Mouse (Mus musculus) CH12.LX (cell line): ENCODE results near the gene Slc7a8. TPM values are rescaled to one million over a fixed set of nuclear protein-coding genes. Genes with fewer than 3 reads are reported as not detected.

Source experiments
- DNase-seq: peaks from one replicate; pipeline ENCODE4 v3.0.0-alpha.2; 2013; ENCODE audit errors: extremely low read depth
- H3K27ac ChIP-seq: 2 replicates; pipeline ENCODE4 v1.5.1; 2012; ENCODE audit warnings: low read depth, mild to moderate bottlenecking, control low read depth, moderate library complexity; ENCODE audit not compliant: insufficient read depth
- H3K27me3 ChIP-seq: replicated peaks from 2 replicates; pipeline ENCODE3; 2012; ENCODE audit warnings: inconsistent platforms
- H3K36me3 ChIP-seq, 2 experiments: replicated peaks in 1 of 2; 2 replicates each; pipeline versions ENCODE3 to v1.6.1; 2012; ENCODE audit warnings: inconsistent platforms in 1 of 2, low read length in 1 of 2, mild to moderate bottlenecking in 1 of 2, mixed read lengths in 1 of 2, moderate library complexity in 1 of 2; ENCODE audit not compliant: control insufficient read depth in 1 of 2, insufficient read depth in 1 of 2
- H3K4me1 ChIP-seq, 2 experiments: 2 replicates each; pipeline ENCODE4 v1.6.1; 2012; ENCODE audit warnings: inconsistent platforms in 1 of 2, moderate library complexity in 1 of 2; ENCODE audit not compliant: insufficient read depth in 2 of 2, control insufficient read depth in 1 of 2
- H3K4me2 ChIP-seq: 2 replicates; pipeline ENCODE4 v1.6.1; 2012; ENCODE audit warnings: low read depth, mild to moderate bottlenecking, control low read depth; ENCODE audit not compliant: poor library complexity, insufficient read depth, severe bottlenecking
- H3K4me3 ChIP-seq, 3 experiments: fragments of 150-350 bp in 1 of 3; sonication (generic) in 1 of 3; replicated peaks in 1 of 3; 2 replicates each; pipeline versions ENCODE3 to v1.5.1; 2011 to 2012; ENCODE audit warnings: low read depth in 2 of 3, low read length in 2 of 3, mild to moderate bottlenecking in 2 of 3, moderate library complexity in 2 of 3, control low read depth in 1 of 3, improper control_type of control experiment in 1 of 3, inconsistent platforms in 1 of 3, mixed read lengths in 1 of 3; ENCODE audit not compliant: poor library complexity in 1 of 3
- H3K79me2 ChIP-seq: replicated peaks from 2 replicates; pipeline ENCODE4 v1.6.1; 2012; ENCODE audit warnings: mild to moderate bottlenecking, moderate library complexity; ENCODE audit not compliant: control insufficient read depth, poor library complexity, insufficient read depth, severe bottlenecking; ENCODE audit errors: extremely low read depth
- H3K9ac ChIP-seq: 2 replicates; pipeline ENCODE4 v1.6.1; 2012; ENCODE audit warnings: low read depth, mild to moderate bottlenecking, control low read depth, moderate library complexity; ENCODE audit not compliant: insufficient read depth
- H3K9me3 ChIP-seq: replicated peaks from 2 replicates; pipeline ENCODE3; 2012; ENCODE audit warnings: low read length, inconsistent platforms, mixed read lengths
- CHD1 ChIP-seq: IDR thresholded peaks from 2 replicates; pipeline ENCODE4 v1.6.1; 2012; ENCODE audit warnings: low read depth, low read length, improper control_type of control experiment, inconsistent platforms
- E2F4 ChIP-seq: IDR thresholded peaks from 2 replicates; pipeline ENCODE4 v1.6.1; 2011; ENCODE audit warnings: low read depth, low read length, improper control_type of control experiment; ENCODE audit not compliant: insufficient replicate concordance
- ELF1 ChIP-seq: IDR thresholded peaks from 2 replicates; pipeline ENCODE4 v1.6.1; 2014; ENCODE audit warnings: low read depth, mild to moderate bottlenecking, inconsistent platforms, low read length, improper control_type of control experiment
- EP300 ChIP-seq: IDR thresholded peaks from 2 replicates; pipeline ENCODE4 v1.6.1; 2011; ENCODE audit warnings: low read length, improper control_type of control experiment
- ETS1 ChIP-seq: conservative IDR thresholded peaks from 2 replicates; pipeline ENCODE4 v1.6.1; 2012; ENCODE audit warnings: low read depth, mild to moderate bottlenecking, inconsistent platforms, low read length, improper control_type of control experiment, moderate library complexity
- GABPA ChIP-seq: IDR thresholded peaks from 2 replicates; pipeline ENCODE4 v1.6.1; 2012; ENCODE audit warnings: low read depth, low read length, improper control_type of control experiment, inconsistent platforms; ENCODE audit not compliant: insufficient replicate concordance
- HCFC1 ChIP-seq: IDR thresholded peaks from 2 replicates; pipeline ENCODE4 v1.6.1; 2012; ENCODE audit warnings: low read depth, mild to moderate bottlenecking, inconsistent platforms, low read length, improper control_type of control experiment
- MAFK ChIP-seq: IDR thresholded peaks from 2 replicates; pipeline ENCODE4 v1.6.1; 2011; ENCODE audit warnings: low read length, improper control_type of control experiment; ENCODE audit not compliant: insufficient replicate concordance
- MAX ChIP-seq: IDR thresholded peaks from 2 replicates; pipeline ENCODE4 v1.6.1; 2011; ENCODE audit warnings: low read length, improper control_type of control experiment
- MXI1 ChIP-seq: IDR thresholded peaks from 2 replicates; pipeline ENCODE4 v1.6.1; 2011; ENCODE audit warnings: mild to moderate bottlenecking, low read depth, low read length, improper control_type of control experiment
- NELFE ChIP-seq: IDR thresholded peaks from 2 replicates; pipeline ENCODE4 v1.6.1; 2011; ENCODE audit warnings: low read depth, low read length, improper control_type of control experiment
- NRF1 ChIP-seq: IDR thresholded peaks from 2 replicates; pipeline ENCODE4 v1.6.1; 2014; ENCODE audit warnings: low read depth, mild to moderate bottlenecking, inconsistent platforms, low read length, improper control_type of control experiment, moderate library complexity
- PAX5 ChIP-seq: IDR thresholded peaks from 2 replicates; pipeline ENCODE4 v1.6.1; 2012; ENCODE audit warnings: low read length, inconsistent platforms, mixed read lengths
- POLR2A ChIP-seq: IDR thresholded peaks from 2 replicates; pipeline ENCODE4 v1.6.1; 2011; ENCODE audit warnings: low read depth, mild to moderate bottlenecking, improper control_type of control experiment, low read length
- POLR2AphosphoS2 ChIP-seq: IDR thresholded peaks from 2 replicates; pipeline ENCODE4 v1.6.1; 2011; ENCODE audit warnings: low read depth, low read length, improper control_type of control experiment
- SMC3 ChIP-seq: IDR thresholded peaks from 2 replicates; pipeline ENCODE4 v1.6.1; 2011; ENCODE audit warnings: low read depth, low read length, improper control_type of control experiment
- TBP ChIP-seq: conservative IDR thresholded peaks from 2 replicates; pipeline ENCODE4 v1.6.1; 2011; ENCODE audit warnings: low read depth, low read length, improper control_type of control experiment
- TCF12 ChIP-seq: IDR thresholded peaks from 2 replicates; pipeline ENCODE4 v1.6.1; 2014; ENCODE audit warnings: low read depth, mild to moderate bottlenecking, inconsistent platforms, low read length, improper control_type of control experiment
- USF1 ChIP-seq: IDR thresholded peaks from 2 replicates; pipeline ENCODE4 v1.6.1; 2014; ENCODE audit warnings: low read depth, mild to moderate bottlenecking, inconsistent platforms, low read length, improper control_type of control experiment
- USF2 ChIP-seq: conservative IDR thresholded peaks from 2 replicates; pipeline ENCODE4 v1.6.1; 2011; ENCODE audit warnings: low read depth, low read length, improper control_type of control experiment
- ZC3H11A ChIP-seq: IDR thresholded peaks from 2 replicates; pipeline ENCODE4 v1.6.1; 2012; ENCODE audit warnings: low read depth, mild to moderate bottlenecking, inconsistent platforms, low read length, improper control_type of control experiment
- ZKSCAN1 ChIP-seq: IDR thresholded peaks from 2 replicates; pipeline ENCODE4 v1.6.1; 2012; ENCODE audit warnings: low read depth, inconsistent platforms, low read length, improper control_type of control experiment, borderline replicate concordance
- ZNF384 ChIP-seq: IDR thresholded peaks from 2 replicates; pipeline ENCODE4 v1.6.1; 2012; ENCODE audit warnings: low read depth, low read length, improper control_type of control experiment, inconsistent platforms
- dilution Hi-C: fragments of 300-500 bp; cut with MboI; formaldehyde crosslinking; loops from 2 replicates; pipeline ENCODE4 v1.14.3; 2020; ENCODE audit warnings: low sequenced_read_pairs; ENCODE audit not compliant: extremely low pct_unique_long_range_greater_than_20kb, extremely low pct_ligation_motif_present
- in situ Hi-C: fragments of 300-500 bp; cut with MboI; formaldehyde crosslinking; loops from 3 replicates; pipeline ENCODE4 v1.14.3; 2019; ENCODE audit warnings: low sequenced_read_pairs, low pct_ligation_motif_present, low pct_unique_long_range_greater_than_20kb, mixed read lengths
- polyA plus RNA-seq: library from polyadenylated mRNA; unstranded; fragments of >175 nt; gene quantifications from 2 replicates; pipeline ENCODE4 v1.2.1, GENCODE M21; 2012; ENCODE audit warnings: low read depth; ENCODE audit not compliant: insufficient read length
- total RNA-seq, 2 experiments: library from RNA; depleted of rRNA; stranded (reverse); fragments of 300-350 nt in 1 of 2; fragments of >200 nt in 1 of 2; gene quantifications; 2 replicates each; pipeline ENCODE4 v1.2.3; 2012 to 2014

The Slc7a8 gene
- total and polyA plus RNA-seq, 3 experiments, result 0.13 to 0.17 TPM; not detected in 1

- no peak overlapping the region for H3K27ac ChIP-seq
- H3K79me2 ChIP-seq, result no peaks in the 10 kb centered on the region
- H3K4me1 ChIP-seq, result peaks cover 5 to 23% of the 10 kb centered on the region in 2 experiments; a peak in 3 of 4 replicates
- no peak overlapping the region for H3K9ac ChIP-seq
- H3K4me3 ChIP-seq, result no peak overlapping the region
- no peak overlapping the region for H3K4me2 ChIP-seq
- H3K9me3 ChIP-seq, result peaks cover 1% of the 10 kb centered on the region
- dilution Hi-C loops, result no loop called here
- H3K36me3 ChIP-seq, result no peaks in the 10 kb centered on the region
- no peak for TF ChIP-seq USF1
- TF ChIP-seq HCFC1, result no peak
- no peak for TF ChIP-seq CHD1
- no peak for TF ChIP-seq POLR2AphosphoS2
- no peak for TF ChIP-seq NRF1
- no peak for TF ChIP-seq TBP
- TF ChIP-seq E2F4, result no peak
- TF ChIP-seq PAX5, result no peak
- TF ChIP-seq MAFK, result no peak
- TF ChIP-seq EP300, result no peak
- TF ChIP-seq POLR2A, result no peak
- TF ChIP-seq MAX, result no peak
- TF ChIP-seq ELF1, result no peak
- TF ChIP-seq USF2, result no peak
- no peak for TF ChIP-seq ZC3H11A
- TF ChIP-seq ZNF384, result no peak
- no peak for TF ChIP-seq SMC3
- TF ChIP-seq MXI1, result no peak
- H3K27me3 ChIP-seq, result no peaks in the 10 kb centered on the region
- in situ Hi-C loops, result no loop called here
- no peak for DNase-seq
Measured at GRCm38 (mm10) chr14:54724049-54724448, 57.7 kb downstream of the Slc7a8 start.

GRCm38 (mm10) chr14:54721711-54722110 is 60.0 kb downstream of the Slc7a8 start:
- peaks cover 2% of the 10 kb centered on the region for H3K9me3 ChIP-seq
- no peak for DNase-seq
- H3K27me3 ChIP-seq, result no peaks in the 10 kb centered on the region
- H3K36me3 ChIP-seq, result no peaks in the 10 kb centered on the region
- H3K4me2 ChIP-seq, result no peak overlapping the region
- in situ Hi-C loops (no loop called here), dilution Hi-C loops (no loop called here)
- no peak overlapping the region for H3K9ac ChIP-seq
- H3K79me2 ChIP-seq, result no peaks in the 10 kb centered on the region
- peaks cover 1 to 11% of the 10 kb centered on the region in 2 experiments; a peak in 2 of 4 replicates for H3K4me1 ChIP-seq
- no peak overlapping the region for H3K4me3 ChIP-seq
- no peak overlapping the region for H3K27ac ChIP-seq
- TF ChIP-seq NRF1, result no peak
- TF ChIP-seq EP300, result no peak
- no peak for TF ChIP-seq ZKSCAN1
- TF ChIP-seq USF2, result no peak
- no peak for TF ChIP-seq HCFC1
- no peak for TF ChIP-seq ETS1
- no peak for TF ChIP-seq USF1
- TF ChIP-seq GABPA, result no peak
- TF ChIP-seq NELFE, result no peak
- TF ChIP-seq TBP, result no peak
- no peak for TF ChIP-seq MXI1
- TF ChIP-seq PAX5, result no peak
- TF ChIP-seq TCF12, result no peak
